Mouse (Mus musculus) embryonic facial prominence, embryonic 13.5 days (tissue): ENCODE measurements around the gene Igf1. TPM values are rescaled to one million over a fixed set of nuclear protein-coding genes. Genes with fewer than 3 reads are reported as not detected.

Experiments used
- ATAC-seq: fragments of 200-750 bp; cut with Nextera tagmentation; 2 replicates; pipeline ENCODE4 v1.8.0; 2017; ENCODE audit warnings: low read depth; ENCODE audit not compliant: insufficient number of reproducible peaks, insufficient read depth, low FRiP score, low TSS enrichment
- H3K27ac ChIP-seq: fragments of 300-500 bp; sonication (generic); 2 replicates; pipeline ENCODE4 v1.5.1; 2015; ENCODE audit warnings: moderate library complexity, mild to moderate bottlenecking, inconsistent platforms
- H3K27me3 ChIP-seq: fragments of 300-500 bp; sonication (generic); 2 replicates; pipeline ENCODE4 v1.6.1; 2015; ENCODE audit warnings: mild to moderate bottlenecking, inconsistent platforms
- H3K36me3 ChIP-seq: fragments of 300-500 bp; sonication (generic); 2 replicates; pipeline ENCODE4 v1.6.1; 2015; ENCODE audit warnings: mild to moderate bottlenecking, inconsistent platforms
- H3K4me1 ChIP-seq: fragments of 300-500 bp; sonication (generic); 2 replicates; pipeline ENCODE4 v1.6.1; 2015; ENCODE audit warnings: inconsistent platforms
- H3K4me2 ChIP-seq: fragments of 300-500 bp; sonication (generic); 2 replicates; pipeline ENCODE4 v1.6.1; 2015; ENCODE audit warnings: moderate library complexity, mild to moderate bottlenecking, inconsistent platforms
- H3K4me3 ChIP-seq: fragments of 300-500 bp; sonication (generic); 2 replicates; pipeline ENCODE4 v1.5.1; 2015; ENCODE audit warnings: mild to moderate bottlenecking, inconsistent platforms
- H3K9ac ChIP-seq: fragments of 300-500 bp; sonication (generic); 2 replicates; pipeline ENCODE4 v1.6.1; 2015; ENCODE audit warnings: mild to moderate bottlenecking, inconsistent platforms
- H3K9me3 ChIP-seq: fragments of 300-500 bp; sonication (generic); 2 replicates; pipeline ENCODE4 v1.6.1; 2016; ENCODE audit warnings: inconsistent platforms
- WGBS: fragments of 180-500 bp; shearing (Covaris S2); methylation state at CpG from one replicate; pipeline ENCODE4 v1.1.7; 2015; ENCODE audit warnings: mixed read lengths; 5-methylcytosine and 5-hydroxymethylcytosine counted together
- polyA plus RNA-seq: library from polyadenylated mRNA; unstranded; fragments of >200 nt; fragmentation: Nextera tagmentation; extraction: Ambion mirVana; gene quantifications from 2 replicates; pipeline ENCODE4 v1.2.1, GENCODE M21; 2015

The Igf1 gene
- 70.6 and 74.3 TPM in 2 replicates for polyA plus RNA-seq

- H3K27ac ChIP-seq: peak within 1 kb of the TSS; percentile 94
- no peaks in the 10 kb centered on the region for H3K36me3 ChIP-seq
- WGBS: 21% methylated on average over 5 of the region's 5 CpGs
- H3K9me3 ChIP-seq: no peaks in the 10 kb centered on the region; the same call in 1 of the 2 replicates
- no peak within 1 kb of the TSS; the same call in 1 of the 2 replicates for H3K9ac ChIP-seq
- H3K4me1 ChIP-seq: peaks cover 64% of the 10 kb centered on the region
- H3K4me3 ChIP-seq: peak within 1 kb of the TSS; percentile 62
- no peak for ATAC-seq
- H3K27me3 ChIP-seq: peaks cover 8% of the 10 kb centered on the region; the same call in 1 of the 2 replicates
- peak within 1 kb of the TSS; percentile 81 for H3K4me2 ChIP-seq
Observed at GRCm38 (mm10) chr10:87858013-87858806, at the start of gene Igf1. Igf1 (plus strand) TSS chr10:87858265.

- H3K4me3 ChIP-seq: no peak overlapping the region
- H3K9ac ChIP-seq: peak overlapping the region; percentile 33; the same call in 1 of the 2 replicates
- peaks cover 29% of the 10 kb centered on the region for H3K4me1 ChIP-seq
- no peaks in the 10 kb centered on the region for H3K36me3 ChIP-seq
- no peaks in the 10 kb centered on the region for H3K27me3 ChIP-seq
- 9% methylated on average over 8 of the region's 8 CpGs for WGBS
- H3K4me2 ChIP-seq: peak overlapping the region; percentile 45
- H3K9me3 ChIP-seq: no peaks in the 10 kb centered on the region
- H3K27ac ChIP-seq: peak overlapping the region; percentile 70
- peak; percentile 35; the same call in 1 of the 2 replicates for ATAC-seq
Observed at GRCm38 (mm10) chr10:87812157-87813072, 45.6 kb upstream of the Igf1 start.

GRCm38 (mm10) chr10:87813073-87813590, 44.9 kb upstream of the Igf1 start:
- H3K4me2 ChIP-seq: peak overlapping the region; percentile 45
- no peaks in the 10 kb centered on the region for H3K27me3 ChIP-seq
- ATAC-seq: no peak
- H3K4me3 ChIP-seq: no peak overlapping the region
- WGBS: 7% methylated on average over 3 of the region's 3 CpGs
- H3K27ac ChIP-seq: peak overlapping the region; percentile 70
- H3K4me1 ChIP-seq: peaks cover 29% of the 10 kb centered on the region
- no peaks in the 10 kb centered on the region for H3K9me3 ChIP-seq
- no peak overlapping the region for H3K9ac ChIP-seq
- no peaks in the 10 kb centered on the region for H3K36me3 ChIP-seq

- no peak for ATAC-seq
- Histone ChIP-seq H3K27ac (no peak overlapping the region), H3K9ac (no peak overlapping the region), H3K4me1 (peaks cover 20% of the 10 kb centered on the region), H3K27me3 (no peaks in the 10 kb centered on the region), H3K9me3 (no peaks in the 10 kb centered on the region), H3K4me2 (no peak overlapping the region), H3K4me3 (no peak overlapping the region), H3K36me3 (no peaks in the 10 kb centered on the region)
- WGBS: 86% methylated on average over 4 of the region's 4 CpGs
Observed at GRCm38 (mm10) chr10:87816861-87817260, 41.2 kb upstream of the Igf1 start.

- no peak for ATAC-seq
- Histone ChIP-seq H3K4me3 (no peak overlapping the region), H3K27ac (no peak overlapping the region), H3K9ac (no peak overlapping the region), H3K36me3 (no peaks in the 10 kb centered on the region), H3K9me3 (no peaks in the 10 kb centered on the region), H3K4me2 (no peak overlapping the region), H3K4me1 (peaks cover 12% of the 10 kb centered on the region), H3K27me3 (no peaks in the 10 kb centered on the region)
- WGBS: 79% methylated on average over 7 of the region's 7 CpGs
Observed at GRCm38 (mm10) chr10:87817786-87818185, 40.3 kb upstream of the Igf1 start.

GRCm38 (mm10) chr10:87821906-87822305, 36.2 kb upstream of the Igf1 start:
- WGBS: 82% methylated on average over 10 of the region's 10 CpGs
- Histone ChIP-seq H3K27me3 (no peaks in the 10 kb centered on the region), H3K36me3 (no peaks in the 10 kb centered on the region), H3K9ac (no peak overlapping the region), H3K4me1 (no peaks in the 10 kb centered on the region), H3K4me2 (no peak overlapping the region), H3K27ac (no peak overlapping the region), H3K9me3 (no peaks in the 10 kb centered on the region), H3K4me3 (no peak overlapping the region)
- no peak for ATAC-seq

- Histone ChIP-seq H3K9me3 (no peaks in the 10 kb centered on the region), H3K4me2 (no peak overlapping the region), H3K9ac (no peak overlapping the region), H3K27ac (no peak overlapping the region), H3K27me3 (no peaks in the 10 kb centered on the region), H3K4me1 (no peaks in the 10 kb centered on the region), H3K4me3 (no peak overlapping the region), H3K36me3 (no peaks in the 10 kb centered on the region)
- no peak for ATAC-seq
- 94% methylated on average over 2 of the region's 2 CpGs for WGBS
Observed at GRCm38 (mm10) chr10:87830012-87830411, 28.1 kb upstream of the Igf1 start.

- Histone ChIP-seq H3K27me3 (no peaks in the 10 kb centered on the region), H3K9me3 (no peaks in the 10 kb centered on the region), H3K27ac (no peak overlapping the region), H3K4me2 (no peak overlapping the region), H3K4me1 (no peaks in the 10 kb centered on the region), H3K36me3 (no peaks in the 10 kb centered on the region), H3K4me3 (no peak overlapping the region), H3K9ac (no peak overlapping the region)
- 92% methylated on average over 2 of the region's 2 CpGs for WGBS
- no peak for ATAC-seq
Observed at GRCm38 (mm10) chr10:87830639-87831038, 27.4 kb upstream of the Igf1 start.

GRCm38 (mm10) chr10:87832101-87832500, 26.0 kb upstream of the Igf1 start:
- no peaks in the 10 kb centered on the region for H3K9me3 ChIP-seq
- no peaks in the 10 kb centered on the region for H3K27me3 ChIP-seq
- ATAC-seq: no peak
- no peaks in the 10 kb centered on the region for H3K36me3 ChIP-seq
- no peak overlapping the region for H3K9ac ChIP-seq
- whole genome bisulfite sequencing: 89% methylated on average over 1 of the region's 1 CpGs
- no peak overlapping the region for H3K27ac ChIP-seq
- no peak overlapping the region for H3K4me3 ChIP-seq
- no peak overlapping the region for H3K4me2 ChIP-seq
- H3K4me1 ChIP-seq: no peaks in the 10 kb centered on the region

- no peak for ATAC-seq
- Histone ChIP-seq H3K9ac (no peak overlapping the region), H3K36me3 (no peaks in the 10 kb centered on the region), H3K9me3 (no peaks in the 10 kb centered on the region), H3K4me1 (no peaks in the 10 kb centered on the region), H3K27ac (no peak overlapping the region), H3K27me3 (no peaks in the 10 kb centered on the region), H3K4me3 (no peak overlapping the region), H3K4me2 (no peak overlapping the region)
- 86% methylated on average over 1 of the region's 1 CpGs for WGBS
Observed at GRCm38 (mm10) chr10:87839454-87839853, 18.6 kb upstream of the Igf1 start.

GRCm38 (mm10) chr10:87842501-87842900, 15.6 kb upstream of the Igf1 start:
- no peak overlapping the region for H3K9ac ChIP-seq
- WGBS: 87% methylated on average over 4 of the region's 4 CpGs
- no peak for ATAC-seq
- H3K4me2 ChIP-seq: no peak overlapping the region
- H3K27ac ChIP-seq: no peak overlapping the region
- H3K4me3 ChIP-seq: no peak overlapping the region
- no peaks in the 10 kb centered on the region for H3K36me3 ChIP-seq
- no peaks in the 10 kb centered on the region for H3K9me3 ChIP-seq
- 0 out of 2 replicates have a peak, but pooled peaks cover 4% of the 10 kb centered on the region for H3K4me1 ChIP-seq
- H3K27me3 ChIP-seq: no peaks in the 10 kb centered on the region
